In the genomic region with DNA sequence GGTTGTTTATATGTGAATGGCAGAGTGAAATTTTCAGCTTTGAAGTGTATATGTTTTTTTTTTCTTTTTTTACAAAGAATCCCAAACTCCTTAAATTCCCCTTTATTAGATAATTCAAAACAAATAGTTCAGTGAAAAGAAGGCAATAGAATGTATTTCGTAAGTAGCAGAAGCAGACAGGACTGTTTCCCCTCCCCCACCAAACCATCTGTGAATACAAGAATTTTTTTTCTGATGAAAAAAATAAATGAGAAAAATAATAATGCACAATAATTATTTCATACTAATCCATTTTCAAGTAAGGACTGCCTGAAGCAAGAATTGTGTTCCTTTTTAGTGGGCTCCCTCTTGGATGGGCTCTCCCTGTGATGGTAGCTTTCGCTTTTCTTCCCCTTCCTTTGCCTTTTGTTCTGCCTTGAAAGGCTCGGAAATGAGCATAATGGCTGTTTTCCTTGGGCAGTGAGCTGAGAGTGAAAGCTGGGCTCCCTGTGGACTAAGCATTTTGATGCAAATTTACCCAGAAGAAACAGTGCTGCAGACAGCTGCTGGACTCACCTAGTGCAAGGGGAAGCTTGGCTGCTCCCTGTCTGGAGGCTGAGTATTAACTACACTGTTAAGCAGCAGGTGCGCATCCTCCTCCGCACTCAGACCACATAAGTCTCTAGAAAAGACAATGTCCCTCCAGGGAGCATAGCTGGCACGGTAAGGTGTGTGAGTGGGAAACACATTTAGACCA, we compare ENCODE assay signal across 8 mouse cellular contexts.
A peak's percentile ranks its signal among the peaks of the same experiment; 100 is the strongest.
DNase-seq lines count a peak whose midpoint lies in the region; ATAC-seq and TF ChIP-seq lines count a peak whose summit lies in the region.

No protein-coding gene starts in this region.

- H3K27ac ChIP-seq in embryonic facial prominence, embryonic 10.5 days (replicated peaks): 0 out of 2 replicates have a peak overlapping the region, but pooled peaks have one; percentile 26
- H3K27ac ChIP-seq in hindbrain, postnatal 0 days: peak overlapping the region; percentile 68
- peak overlapping the region; percentile 45 for H3K27ac ChIP-seq in neural tube, embryonic 14.5 days (ENCODE audit: low read depth, low read length)
- H3K27ac ChIP-seq in lung, postnatal 0 days (ENCODE audit: low read length): no peak overlapping the region

- no peak for TF ChIP-seq CTCF in hindbrain, postnatal 0 days (IDR thresholded peaks at IDR 0.05; ENCODE audit: low read depth)
- TF ChIP-seq CTCF in lung, postnatal 0 days (IDR thresholded peaks at IDR 0.05): no peak

- TF ChIP-seq EP300 in lung, postnatal 0 days (IDR thresholded peaks at IDR 0.05): no peak

- no peaks in the 10 kb centered on the region for H3K27me3 ChIP-seq in embryonic facial prominence, embryonic 10.5 days (replicated peaks; ENCODE audit: low read depth, poor library complexity, severe bottlenecking)
- no peaks in the 10 kb centered on the region for H3K27me3 ChIP-seq in hindbrain, postnatal 0 days (ENCODE audit: insufficient read depth, low read length)
- no peaks in the 10 kb centered on the region for H3K27me3 ChIP-seq in neural tube, embryonic 14.5 days (ENCODE audit: control insufficient read depth, insufficient read depth, low read length)
- H3K27me3 ChIP-seq in lung, postnatal 0 days (replicated peaks; ENCODE audit: insufficient read depth, low read length): no peaks in the 10 kb centered on the region

- DNase-seq in right cerebral cortex, adult 18-20 months: peak; percentile 8
- DNase-seq in right cerebral cortex, postnatal 36 days (ENCODE audit: low spot score in 2 of 2): no peak
- peak; percentile 36 for DNase-seq in embryonic facial prominence, embryonic 10.5 days (ENCODE audit: low spot score)
- DNase-seq in hindbrain, postnatal 0 days (ENCODE audit: low spot score): peak; percentile 84
- DNase-seq in lung, postnatal 0 days (ENCODE audit: low spot score): no peak
- DNase-seq in ovary, postnatal 36 days (ENCODE audit: low spot score): no peak
- no peak for DNase-seq in adrenal gland, postnatal 14 days

- ATAC-seq in hindbrain, postnatal 0 days: peak; percentile 97
- peak; percentile 96 for ATAC-seq in neural tube, embryonic 14.5 days (ENCODE audit: low read depth)
- no peak for ATAC-seq in lung, postnatal 0 days

- peaks cover 5% of the 10 kb centered on the region; the same call in 1 of the 2 replicates for H3K4me1 ChIP-seq in embryonic facial prominence, embryonic 10.5 days
- H3K4me1 ChIP-seq in hindbrain, postnatal 0 days (ENCODE audit: insufficient read depth, low read length): no peaks in the 10 kb centered on the region
- 0 out of 2 replicates have a peak, but pooled peaks cover 6% of the 10 kb centered on the region for H3K4me1 ChIP-seq in neural tube, embryonic 14.5 days (ENCODE audit: control insufficient read depth, insufficient read depth, low read length)
- H3K4me1 ChIP-seq in lung, postnatal 0 days (ENCODE audit: insufficient read depth, low read depth, low read length): no peaks in the 10 kb centered on the region

- H3K4me3 ChIP-seq in embryonic facial prominence, embryonic 10.5 days: no peak overlapping the region
- H3K4me3 ChIP-seq in hindbrain, postnatal 0 days (ENCODE audit: low read length): peak overlapping the region; percentile 16
- H3K4me3 ChIP-seq in neural tube, embryonic 14.5 days (ENCODE audit: low read depth, low read length): peak overlapping the region; percentile 8; the same call in 1 of the 2 replicates
- H3K4me3 ChIP-seq in lung, postnatal 0 days (ENCODE audit: low read depth, low read length): no peak overlapping the region

- WGBS in embryonic facial prominence, embryonic 10.5 days: 21% methylated on average over 6 of the region's 6 CpGs
- 9% methylated on average over 6 of the region's 6 CpGs for whole genome bisulfite sequencing in hindbrain, postnatal 0 days
- 5% methylated on average over 6 of the region's 6 CpGs for WGBS in neural tube, embryonic 14.5 days
- WGBS in lung, postnatal 0 days: 65% methylated on average over 6 of the region's 6 CpGs

- no peaks in the 10 kb centered on the region for H3K36me3 ChIP-seq in embryonic facial prominence, embryonic 10.5 days (replicated peaks)
- no peaks in the 10 kb centered on the region for H3K36me3 ChIP-seq in hindbrain, postnatal 0 days (ENCODE audit: insufficient read depth, low read length)
- H3K36me3 ChIP-seq in neural tube, embryonic 14.5 days (ENCODE audit: control insufficient read depth, insufficient read depth, low read length): no peaks in the 10 kb centered on the region
- no peaks in the 10 kb centered on the region for H3K36me3 ChIP-seq in lung, postnatal 0 days (ENCODE audit: insufficient read depth, low read length)

- peak overlapping the region; percentile 48 for H3K4me2 ChIP-seq in hindbrain, postnatal 0 days (ENCODE audit: low read depth, low read length)
- peak overlapping the region; percentile 36 for H3K4me2 ChIP-seq in neural tube, embryonic 14.5 days (ENCODE audit: low read depth, low read length)
- no peak overlapping the region for H3K4me2 ChIP-seq in lung, postnatal 0 days (replicated peaks; ENCODE audit: low read depth, low read length)

- H3K9ac ChIP-seq in hindbrain, postnatal 0 days (replicated peaks; ENCODE audit: low read length): peak overlapping the region; percentile 25; the same call in 1 of the 2 replicates
- peak overlapping the region; percentile 37; the same call in 1 of the 2 replicates for H3K9ac ChIP-seq in neural tube, embryonic 14.5 days (replicated peaks; ENCODE audit: low read depth, low read length)
- no peak overlapping the region for H3K9ac ChIP-seq in lung, postnatal 0 days (replicated peaks; ENCODE audit: low read depth)

- H3K9me3 ChIP-seq in embryonic facial prominence, embryonic 10.5 days: peaks cover 13% of the 10 kb centered on the region; the same call in 1 of the 2 replicates
- peaks cover 6% of the 10 kb centered on the region for H3K9me3 ChIP-seq in hindbrain, postnatal 0 days (ENCODE audit: low read length)
- H3K9me3 ChIP-seq in neural tube, embryonic 14.5 days (ENCODE audit: control insufficient read depth, low read length): peaks cover 5% of the 10 kb centered on the region; the same call in 1 of the 2 replicates
- H3K9me3 ChIP-seq in lung, postnatal 0 days (ENCODE audit: low read length): peaks cover 7% of the 10 kb centered on the region; the same call in 1 of the 2 replicates

Comparison
In these comparisons a context has a peak if more than half of its experiments do, and no peak if none do; other contexts are left out.
1. DNase-seq: peak in right cerebral cortex, adult 18-20 months (single experiment), embryonic facial prominence, embryonic 10.5 days (single experiment) and hindbrain, postnatal 0 days (single experiment); none in right cerebral cortex, postnatal 36 days (0 of 2), lung, postnatal 0 days (single experiment), ovary, postnatal 36 days (single experiment) and adrenal gland, postnatal 14 days (single experiment).
2. H3K4me3 ChIP-seq: peak in hindbrain, postnatal 0 days (single experiment) and neural tube, embryonic 14.5 days (single experiment); none in embryonic facial prominence, embryonic 10.5 days (single experiment) and lung, postnatal 0 days (single experiment).